Mouse (Mus musculus) forebrain, embryonic 12.5 days (tissue): Measurements from ENCODE around the gene Jade2. TPM values are rescaled to one million over a fixed set of nuclear protein-coding genes. Genes with fewer than 3 reads are reported as not detected.
"Not testable (repeated sequence)": the region's sequence is repeated elsewhere in the genome, so short reads cannot be mapped to it uniquely, and the experiment has no call there.

Source experiments
- ATAC-seq: fragments of 200-750 bp; cut with Nextera tagmentation; 2 replicates; pipeline ENCODE4 v1.8.0; 2017; ENCODE audit warnings: moderate TSS enrichment; ENCODE audit not compliant: low FRiP score
- H3K27ac ChIP-seq: fragments of 300-500 bp; sonication (generic); 2 replicates; pipeline ENCODE4 v1.5.1; 2016; ENCODE audit warnings: mild to moderate bottlenecking
- H3K27me3 ChIP-seq: fragments of 300-500 bp; sonication (generic); 2 replicates; pipeline ENCODE4 v1.6.1; 2016; ENCODE audit warnings: mild to moderate bottlenecking
- H3K36me3 ChIP-seq: fragments of 300-500 bp; sonication (generic); replicated peaks from 2 replicates; pipeline ENCODE4 v1.6.1; 2016; ENCODE audit warnings: mild to moderate bottlenecking
- H3K4me1 ChIP-seq: fragments of 300-500 bp; sonication (generic); 2 replicates; pipeline ENCODE4 v1.6.1; 2016
- H3K4me2 ChIP-seq: fragments of 300-500 bp; sonication (generic); 2 replicates; pipeline ENCODE4 v1.6.1; 2016; ENCODE audit warnings: mild to moderate bottlenecking, moderate library complexity
- H3K4me3 ChIP-seq: fragments of 300-500 bp; sonication (generic); replicated peaks from 2 replicates; pipeline ENCODE4 v1.5.1; 2016; ENCODE audit warnings: mild to moderate bottlenecking
- H3K9ac ChIP-seq: fragments of 300-500 bp; sonication (generic); 2 replicates; pipeline ENCODE4 v1.6.1; 2016; ENCODE audit warnings: mild to moderate bottlenecking
- H3K9me3 ChIP-seq: fragments of 300-500 bp; sonication (generic); 2 replicates; pipeline ENCODE4 v1.6.1; 2016
- WGBS: fragments of 180-500 bp; shearing (Covaris S2); methylation state at CpG from one replicate; pipeline ENCODE4 v1.1.7; 2016; 5-methylcytosine and 5-hydroxymethylcytosine counted together
- polyA plus RNA-seq: library from polyadenylated mRNA; unstranded; fragments of >200 nt; fragmentation: Nextera tagmentation; extraction: Ambion mirVana; gene quantifications from 2 replicates; pipeline ENCODE4 v1.2.1, GENCODE M21; 2016

Gene Jade2
- polyA plus RNA-seq, 1 experiment from 2014 or later = 0.49 TPM

- 0 out of 2 replicates have a peak, but pooled peaks cover 6% of the 10 kb centered on the region for H3K27me3 ChIP-seq
- H3K27ac ChIP-seq = no peak overlapping the region
- no peak for ATAC-seq
- no peaks in the 10 kb centered on the region for H3K9me3 ChIP-seq
- WGBS = 38% methylated on average over 8 of the region's 8 CpGs
- no peaks in the 10 kb centered on the region for H3K36me3 ChIP-seq
- H3K4me2 ChIP-seq = no peak overlapping the region
- no peak overlapping the region for H3K4me3 ChIP-seq
- peaks cover 3% of the 10 kb centered on the region for H3K4me1 ChIP-seq
- H3K9ac ChIP-seq = no peak overlapping the region
Observed at GRCm38 (mm10) chr11:51800634-51801325, 56.7 kb downstream of the Jade2 start.

- Histone ChIP-seq H3K36me3 (peaks cover 14% of the 10 kb centered on the region), H3K9ac (no peak overlapping the region), H3K4me1 (no peaks in the 10 kb centered on the region), H3K27me3 (0 out of 2 replicates have a peak, but pooled peaks cover 2% of the 10 kb centered on the region), H3K4me3 (no peak overlapping the region), H3K4me2 (no peak overlapping the region), H3K27ac (no peak overlapping the region), H3K9me3 (no peaks in the 10 kb centered on the region)
- no peak for ATAC-seq
- 89% methylated on average over 4 of the region's 4 CpGs for WGBS
Observed at GRCm38 (mm10) chr11:51796272-51796671, 61.2 kb downstream of the Jade2 start.

GRCm38 (mm10) chr11:51790662-51791061 lies 66.8 kb downstream of the Jade2 start:
- peaks cover 55% of the 10 kb centered on the region for H3K36me3 ChIP-seq
- WGBS = 98% methylated on average over 7 of the region's 7 CpGs
- no peak overlapping the region for H3K27ac ChIP-seq
- H3K9ac ChIP-seq = no peak overlapping the region
- no peaks in the 10 kb centered on the region for H3K4me1 ChIP-seq
- no peaks in the 10 kb centered on the region for H3K27me3 ChIP-seq
- no peak overlapping the region for H3K4me3 ChIP-seq
- 0 out of 2 replicates have a peak, but pooled peaks cover 3% of the 10 kb centered on the region for H3K9me3 ChIP-seq
- no peak overlapping the region for H3K4me2 ChIP-seq
- no peak for ATAC-seq

- not testable (repeated sequence) for H3K27ac ChIP-seq, H3K4me2 ChIP-seq, H3K9ac ChIP-seq, H3K4me1 ChIP-seq, H3K27me3 ChIP-seq, ATAC-seq, H3K9me3 ChIP-seq, H3K4me3 ChIP-seq
- 83% methylated on average over 4 of the region's 4 CpGs for WGBS
- H3K36me3 ChIP-seq = peaks cover 59% of the 10 kb centered on the region
Observed at GRCm38 (mm10) chr11:51789735-51790134, 67.7 kb downstream of the Jade2 start.

- Histone ChIP-seq H3K4me2 (no peak overlapping the region), H3K4me3 (no peak overlapping the region), H3K27ac (no peak overlapping the region), H3K36me3 (peaks cover 70% of the 10 kb centered on the region), H3K9me3 (0 out of 2 replicates have a peak, but pooled peaks cover 3% of the 10 kb centered on the region), H3K9ac (no peak overlapping the region), H3K4me1 (no peaks in the 10 kb centered on the region), H3K27me3 (no peaks in the 10 kb centered on the region)
- ATAC-seq = no peak
- WGBS = 92% methylated on average over 6 of the region's 6 CpGs
Observed at GRCm38 (mm10) chr11:51785926-51786325, 71.5 kb downstream of the Jade2 start.

- H3K4me2 ChIP-seq = no peak overlapping the region
- no peak overlapping the region for H3K27ac ChIP-seq
- H3K27me3 ChIP-seq = no peaks in the 10 kb centered on the region
- H3K9me3 ChIP-seq = 0 out of 2 replicates have a peak, but pooled peaks cover 3% of the 10 kb centered on the region
- H3K4me3 ChIP-seq = no peak overlapping the region
- H3K36me3 ChIP-seq = peaks cover 61% of the 10 kb centered on the region
- 93% methylated on average over 6 of the region's 6 CpGs for WGBS
- H3K4me1 ChIP-seq = no peaks in the 10 kb centered on the region
- ATAC-seq = no peak
- no peak overlapping the region for H3K9ac ChIP-seq
Observed at GRCm38 (mm10) chr11:51782721-51783120, 74.7 kb downstream of the Jade2 start.

- Histone ChIP-seq H3K27ac (no peak overlapping the region), H3K4me3 (no peak overlapping the region), H3K9ac (no peak overlapping the region), H3K4me1 (no peaks in the 10 kb centered on the region), H3K9me3 (0 out of 2 replicates have a peak, but pooled peaks cover 1% of the 10 kb centered on the region), H3K36me3 (peaks cover 47% of the 10 kb centered on the region), H3K27me3 (no peaks in the 10 kb centered on the region), H3K4me2 (no peak overlapping the region)
- WGBS = 95% methylated on average over 9 of the region's 9 CpGs
- no peak for ATAC-seq
Observed at GRCm38 (mm10) chr11:51780773-51781267, 76.6 kb downstream of the Jade2 start.

- 96% methylated on average over 5 of the region's 5 CpGs for WGBS
Observed at GRCm38 (mm10) chr11:51777478-51777877, 80.0 kb downstream of the Jade2 start.

GRCm38 (mm10) chr11:51775507-51775906 lies 81.9 kb downstream of the Jade2 start:
- Histone ChIP-seq H3K9ac (no peak overlapping the region), H3K4me3 (no peak overlapping the region), H3K9me3 (no peaks in the 10 kb centered on the region), H3K4me1 (no peaks in the 10 kb centered on the region), H3K36me3 (peaks cover 9% of the 10 kb centered on the region), H3K27ac (no peak overlapping the region), H3K4me2 (no peak overlapping the region), H3K27me3 (no peaks in the 10 kb centered on the region)
- ATAC-seq = no peak
- WGBS = 89% methylated on average over 3 of the region's 3 CpGs

More at GRCm38 (mm10) chr11:51777478-51777877, 80.0 kb downstream of the Jade2 start:
- no peaks in the 10 kb centered on the region for H3K9me3 ChIP-seq
- ATAC-seq = no peak
- no peak overlapping the region for H3K27ac ChIP-seq
- H3K9ac ChIP-seq = no peak overlapping the region
- no peaks in the 10 kb centered on the region for H3K27me3 ChIP-seq
- H3K36me3 ChIP-seq = peaks cover 28% of the 10 kb centered on the region
- no peak overlapping the region for H3K4me3 ChIP-seq
- no peak overlapping the region for H3K4me2 ChIP-seq
- H3K4me1 ChIP-seq = no peaks in the 10 kb centered on the region

GRCm38 (mm10) chr11:51768296-51768695 lies 89.2 kb downstream of the Jade2 start:
- peaks cover 10% of the 10 kb centered on the region for H3K4me1 ChIP-seq
- no peaks in the 10 kb centered on the region for H3K27me3 ChIP-seq
- H3K9me3 ChIP-seq = no peaks in the 10 kb centered on the region
- 83% methylated on average over 5 of the region's 5 CpGs for WGBS
- H3K9ac ChIP-seq = no peak overlapping the region
- ATAC-seq = no peak
- H3K27ac ChIP-seq = no peak overlapping the region
- H3K4me3 ChIP-seq = no peak overlapping the region
- H3K4me2 ChIP-seq = no peak overlapping the region
- H3K36me3 ChIP-seq = no peaks in the 10 kb centered on the region

GRCm38 (mm10) chr11:51767579-51768220 lies 89.8 kb downstream of the Jade2 start:
- Histone ChIP-seq H3K9ac (no peak overlapping the region), H3K27ac (no peak overlapping the region), H3K4me3 (no peak overlapping the region), H3K27me3 (no peaks in the 10 kb centered on the region), H3K4me2 (no peak overlapping the region), H3K36me3 (no peaks in the 10 kb centered on the region), H3K9me3 (no peaks in the 10 kb centered on the region), H3K4me1 (peaks cover 14% of the 10 kb centered on the region)
- no peak for ATAC-seq
- WGBS = 84% methylated on average over 8 of the region's 8 CpGs

- no peaks in the 10 kb centered on the region for H3K36me3 ChIP-seq
- H3K4me3 ChIP-seq = 0 out of 2 replicates have a peak overlapping the region, but pooled peaks have one; percentile 91
- H3K9me3 ChIP-seq = no peaks in the 10 kb centered on the region
- peak overlapping the region; percentile 87 for H3K4me2 ChIP-seq
- no peak overlapping the region for H3K9ac ChIP-seq
- 83% methylated on average over 4 of the region's 4 CpGs for WGBS
- no peak for ATAC-seq
- H3K27ac ChIP-seq = no peak overlapping the region
- peaks cover 7% of the 10 kb centered on the region; the same call in 1 of the 2 replicates for H3K27me3 ChIP-seq
- peaks cover 14% of the 10 kb centered on the region for H3K4me1 ChIP-seq
Observed at GRCm38 (mm10) chr11:51764816-51765215, 92.6 kb downstream of the Jade2 start.
